26 mouse cellular contexts compared by ENCODE assay signal in the genomic region with DNA sequence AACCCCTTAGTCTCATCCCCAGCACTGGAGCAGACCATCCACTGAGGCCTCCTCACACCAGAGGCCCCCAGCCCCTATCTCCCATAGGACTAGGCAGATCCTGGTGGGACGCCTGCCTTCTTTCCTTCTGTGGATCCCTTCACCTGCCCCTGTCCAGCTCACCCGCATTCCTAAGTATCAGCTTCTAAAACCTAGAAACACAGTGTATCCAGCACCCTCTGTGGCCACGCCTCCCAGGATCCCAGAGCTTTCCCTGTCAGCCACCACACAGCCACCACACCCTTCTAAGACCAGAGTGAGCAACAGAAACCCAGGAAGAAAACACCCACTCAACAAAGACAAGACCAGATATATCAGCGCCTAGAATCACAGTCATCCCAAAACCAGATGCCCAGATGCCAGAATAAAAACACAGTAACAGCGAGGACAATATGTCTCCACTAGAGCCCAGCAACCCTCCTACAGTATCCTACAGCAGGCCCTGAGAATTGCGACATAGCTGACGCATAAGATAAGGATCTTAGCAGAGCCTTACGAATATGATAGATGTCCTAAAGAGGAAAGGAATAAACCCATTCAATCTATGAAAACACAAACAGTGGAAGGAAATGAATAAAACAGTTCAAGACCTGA. TPM values are rescaled to one million over a fixed set of nuclear protein-coding genes. Genes with fewer than 3 reads are reported as not detected.
DNase-seq lines count a peak whose midpoint lies in the region; ATAC-seq lines count a peak whose summit lies in the region.
"Had no signal": no experiment of that assay in that cellular context is flagged by ENCODE, and none has a peak within 500 bp of the region (broad histone marks: within the 10 kb centered on the region; RNA-seq: fewer than 3 reads in every experiment).

No protein-coding gene starts in this region.

- no peak for DNase-seq in lung, postnatal 10 days
- DNase-seq in 416B (ENCODE audit: low read depth), result peak; percentile 78
- peak; percentile 16 for DNase-seq in ZHBTc4 (ENCODE audit: low read depth, low spot score)
- no peak for DNase-seq in right cerebral cortex, adult 2 months (ENCODE audit: low spot score in 2 of 2)
- DNase-seq in left cerebral cortex, adult 18-20 months (ENCODE audit: low spot score in 2 of 2), result no peak
- DNase-seq: adrenal gland, adult 8-10 months; cerebellum, adult 2 months; cerebellum, postnatal 14 days; forebrain, postnatal 0 days; gastrocnemius, postnatal 14 days; kidney, adult 2 months; kidney, postnatal 36 days; right cerebral cortex, postnatal 14 days had no signal

- no peak overlapping the region for H3K4me3 ChIP-seq in lung, embryonic 15.5 days
- H3K4me3 ChIP-seq in stomach, embryonic 16.5 days (replicated peaks; ENCODE audit: low read length), result no peak overlapping the region
- H3K4me3 ChIP-seq: forebrain, embryonic 12.5 days; heart, embryonic 10.5 days; heart, embryonic 15.5 days; hindbrain, embryonic 12.5 days; intestine, embryonic 15.5 days; layer of hippocampus, adult 2 months; limb, embryonic 13.5 days; midbrain, embryonic 12.5 days; neural tube, embryonic 13.5 days had no signal

- no peak for ATAC-seq in lung, embryonic 15.5 days (ENCODE audit: borderline replicate concordance, extremely low read depth, low FRiP score, low TSS enrichment)
- no peak for ATAC-seq in stomach, embryonic 16.5 days (ENCODE audit: insufficient read depth, low FRiP score)
- ATAC-seq: forebrain, postnatal 0 days; hindbrain, postnatal 0 days; intestine, embryonic 15.5 days had no signal

- no peak overlapping the region for H3K9ac ChIP-seq in lung, embryonic 15.5 days
- no peak overlapping the region for H3K9ac ChIP-seq in stomach, embryonic 16.5 days (ENCODE audit: low read length)
- H3K9ac ChIP-seq: forebrain, embryonic 12.5 days; forebrain, postnatal 0 days; heart, embryonic 15.5 days; hindbrain, embryonic 12.5 days; intestine, embryonic 15.5 days; limb, embryonic 13.5 days; midbrain, embryonic 12.5 days; neural tube, embryonic 13.5 days had no signal

- no peaks in the 10 kb centered on the region for H3K27me3 ChIP-seq in lung, embryonic 15.5 days
- no peaks in the 10 kb centered on the region for H3K27me3 ChIP-seq in stomach, embryonic 16.5 days (ENCODE audit: control insufficient read depth, insufficient read depth, low read length)
- H3K27me3 ChIP-seq: forebrain, embryonic 12.5 days; heart, embryonic 15.5 days; hindbrain, embryonic 12.5 days; intestine, embryonic 15.5 days; limb, embryonic 13.5 days; midbrain, embryonic 12.5 days; neural tube, embryonic 13.5 days had no signal

- WGBS in lung, embryonic 15.5 days, result 72% methylated on average over 8 of the region's 8 CpGs
- WGBS in stomach, embryonic 16.5 days, result 72% methylated on average over 8 of the region's 8 CpGs

- peaks cover 14% of the 10 kb centered on the region; the same call in 1 of the 2 replicates for H3K4me1 ChIP-seq in lung, embryonic 15.5 days
- H3K4me1 ChIP-seq in stomach, embryonic 16.5 days (ENCODE audit: control insufficient read depth, insufficient read depth, low read length), result peaks cover 9% of the 10 kb centered on the region; the same call in 1 of the 2 replicates
- H3K4me1 ChIP-seq: forebrain, embryonic 12.5 days; heart, embryonic 10.5 days; heart, embryonic 15.5 days; hindbrain, embryonic 12.5 days; intestine, embryonic 15.5 days; midbrain, embryonic 12.5 days; neural tube, embryonic 13.5 days had no signal

- H3K4me2 ChIP-seq in lung, embryonic 15.5 days, result no peak overlapping the region
- no peak overlapping the region for H3K4me2 ChIP-seq in stomach, embryonic 16.5 days (ENCODE audit: low read depth, low read length)
- H3K4me2 ChIP-seq: forebrain, embryonic 12.5 days; heart, embryonic 15.5 days; hindbrain, embryonic 12.5 days; intestine, embryonic 15.5 days; limb, embryonic 13.5 days; liver, embryonic 11.5 days; midbrain, embryonic 12.5 days; neural tube, embryonic 13.5 days had no signal

- H3K36me3 ChIP-seq in lung, embryonic 15.5 days, result no peaks in the 10 kb centered on the region
- H3K36me3 ChIP-seq in stomach, embryonic 16.5 days (ENCODE audit: control insufficient read depth, insufficient read depth, low read length), result no peaks in the 10 kb centered on the region
- H3K36me3 ChIP-seq: forebrain, embryonic 12.5 days; heart, embryonic 10.5 days; heart, embryonic 15.5 days; hindbrain, embryonic 12.5 days; intestine, embryonic 15.5 days; limb, embryonic 13.5 days; midbrain, embryonic 12.5 days; neural tube, embryonic 13.5 days had no signal

- H3K27ac ChIP-seq in lung, embryonic 15.5 days, result 0 out of 2 replicates have a peak overlapping the region, but pooled peaks have one; percentile 19
- H3K27ac ChIP-seq in stomach, embryonic 16.5 days (ENCODE audit: low read length), result peak overlapping the region; percentile 32; the same call in 1 of the 2 replicates
- H3K27ac ChIP-seq: forebrain, embryonic 12.5 days; heart, embryonic 10.5 days; heart, embryonic 15.5 days; hindbrain, embryonic 12.5 days; hindbrain, postnatal 0 days; intestine, embryonic 15.5 days; layer of hippocampus, adult 2 months; limb, embryonic 13.5 days; midbrain, embryonic 12.5 days; neural tube, embryonic 13.5 days had no signal

- no peaks in the 10 kb centered on the region for H3K9me3 ChIP-seq in lung, embryonic 15.5 days
- no peaks in the 10 kb centered on the region for H3K9me3 ChIP-seq in stomach, embryonic 16.5 days (replicated peaks; ENCODE audit: control insufficient read depth, low read length)
- H3K9me3 ChIP-seq: forebrain, embryonic 12.5 days; heart, embryonic 10.5 days; heart, embryonic 15.5 days; hindbrain, embryonic 12.5 days; intestine, embryonic 15.5 days; limb, embryonic 13.5 days; midbrain, embryonic 12.5 days; neural tube, embryonic 13.5 days had no signal

RNA-seq across cellular contexts. Expression of a gene that starts 11.3 kb away (rescaled TPM):
- polyA plus RNA-seq in lung, embryonic 15.5 days (2015; fragmentation: Nextera tagmentation; extraction: Ambion mirVana), result 37.3 and 41.1 TPM in 2 replicates
- 52.2 and 54.9 TPM in 2 replicates for polyA plus RNA-seq in stomach, embryonic 16.5 days (2015; fragmentation: Nextera tagmentation; extraction: Ambion mirVana)
- 10 to 100 TPM; 50.8 to 54.9 TPM for total RNA-seq in left cerebral cortex, adult 18-20 months (2021)

Comparison
In these comparisons a context has a peak if more than half of its experiments do, and no peak if none do; other contexts are left out.
1. DNase-seq: peak in 416B (single experiment) and ZHBTc4 (single experiment); none in lung, postnatal 10 days (single experiment), right cerebral cortex, adult 2 months (0 of 2) and left cerebral cortex, adult 18-20 months (0 of 2).